Mouse (Mus musculus) CD8-positive naive resting alpha-beta T cell, adult 2 months (primary cell): ENCODE measurements around the gene Cdk2ap1.

Experiments used
- DNase-seq, 2 experiments: peaks; one replicate each; pipeline ENCODE4 v3.0.0; 2022; ENCODE audit warnings: low read depth in 2 of 2, low spot score in 2 of 2

Cdk2ap1 gene

DNA sequence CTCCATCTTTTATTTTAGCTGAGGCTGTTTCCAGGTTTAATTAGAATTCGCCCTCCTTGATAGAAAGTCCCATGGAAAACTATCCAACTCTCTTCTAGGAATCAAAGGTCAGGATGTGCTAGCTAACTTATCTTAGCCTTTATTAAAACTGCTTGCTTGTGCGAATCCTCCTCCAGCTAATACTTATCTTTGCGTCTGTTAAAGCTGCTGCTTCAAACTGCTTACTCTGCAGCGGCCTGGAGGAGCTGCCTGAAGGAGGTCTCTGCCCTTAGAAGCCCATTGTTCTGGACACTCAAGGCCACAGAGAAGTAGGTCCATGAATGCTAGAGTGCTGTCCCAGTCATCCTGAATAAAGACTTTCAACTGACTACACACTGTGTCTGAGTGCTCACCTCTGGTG, 66.4 kb downstream of the Cdk2ap1 start:
- DNase-seq, result no peak
